Mouse (Mus musculus) lung, embryonic 14.5 days (tissue): ENCODE data around the gene Gm2022. TPM values are rescaled to one million over a fixed set of nuclear protein-coding genes. Genes with fewer than 3 reads are reported as not detected.
"Not testable (repeated sequence)": the region's sequence is repeated elsewhere in the genome, so short reads cannot be mapped to it uniquely, and the experiment has no call there.

Experiments
- ATAC-seq: fragments of 200-750 bp; cut with Nextera tagmentation; 2 replicates; pipeline ENCODE4 v1.8.0; 2017; ENCODE audit warnings: mild to moderate bottlenecking, moderate TSS enrichment, moderate library complexity; ENCODE audit not compliant: insufficient read depth
- DNase-seq: peaks from one replicate; pipeline ENCODE4 v3.0.0-alpha.2; 2015
- H3K27ac ChIP-seq: fragments of 300-500 bp; sonication (generic); 2 replicates; pipeline ENCODE4 v1.5.1; 2014; ENCODE audit warnings: low read depth, mild to moderate bottlenecking, moderate library complexity
- H3K27me3 ChIP-seq: fragments of 300-500 bp; sonication (generic); 2 replicates; pipeline ENCODE4 v1.6.1; 2014; ENCODE audit warnings: low read length, control low read depth; ENCODE audit not compliant: insufficient read depth
- H3K36me3 ChIP-seq: fragments of 300-500 bp; sonication (generic); 2 replicates; pipeline ENCODE4 v1.6.1; 2014; ENCODE audit warnings: control low read depth; ENCODE audit not compliant: insufficient read depth
- H3K4me1 ChIP-seq: fragments of 300-500 bp; sonication (generic); 2 replicates; pipeline ENCODE4 v1.6.1; 2014; ENCODE audit warnings: antibody characterized with exemption, control low read depth; ENCODE audit not compliant: insufficient read depth
- H3K4me2 ChIP-seq: fragments of 300-500 bp; sonication (generic); 2 replicates; pipeline ENCODE4 v1.6.1; 2014; ENCODE audit warnings: mild to moderate bottlenecking
- H3K4me3 ChIP-seq: fragments of 300-500 bp; sonication (generic); 2 replicates; pipeline ENCODE4 v1.5.1; 2014; ENCODE audit warnings: low read depth, low read length
- H3K9ac ChIP-seq: fragments of 300-500 bp; sonication (generic); 2 replicates; pipeline ENCODE4 v1.6.1; 2014
- H3K9me3 ChIP-seq: fragments of 300-500 bp; sonication (generic); 2 replicates; pipeline ENCODE4 v1.6.1; 2016; ENCODE audit warnings: low read depth, low read length, control low read depth
- WGBS: fragments of 180-500 bp; shearing (Covaris S2); extraction: QIAGEN DNeasy Blood & Tissue Kit; methylation state at CpG from one replicate; pipeline ENCODE4 v1.1.7; 2014; 5-methylcytosine and 5-hydroxymethylcytosine counted together
- polyA plus RNA-seq: library from polyadenylated mRNA; unstranded; fragments of >200 nt; fragmentation: Nextera tagmentation; extraction: Ambion mirVana; gene quantifications from 2 replicates; pipeline ENCODE4 v1.2.1, GENCODE M21; 2014

The Gm2022 gene
- not detected in 2 replicates for polyA plus RNA-seq

- not testable (repeated sequence) for ATAC-seq, H3K4me3 ChIP-seq, H3K27ac ChIP-seq, DNase-seq, H3K36me3 ChIP-seq, H3K4me2 ChIP-seq, H3K9me3 ChIP-seq, H3K9ac ChIP-seq, H3K4me1 ChIP-seq, H3K27me3 ChIP-seq
- WGBS, result 60% methylated on average over 1 of the region's 1 CpGs
Observed at GRCm38 (mm10) chr12:87895070-87895469, at the start of gene Gm2022. TSS of gene Gm2022 (plus strand) at chr12:87895370.

- H3K9me3 ChIP-seq, H3K4me3 ChIP-seq, H3K4me2 ChIP-seq, ATAC-seq, H3K27me3 ChIP-seq, DNase-seq, H3K9ac ChIP-seq, H3K36me3 ChIP-seq, H3K4me1 ChIP-seq, H3K27ac ChIP-seq: not testable (repeated sequence)
- WGBS, result no CpG with 5 or more reads among the region's 2 CpGs
Observed at GRCm38 (mm10) chr12:87850657-87851056, 44.5 kb upstream of the Gm2022 start.

GRCm38 (mm10) chr12:87856067-87856466 is 39.1 kb upstream of the Gm2022 start:
- WGBS, result 65% methylated on average over 1 of the region's 1 CpGs
- ATAC-seq, H3K9me3 ChIP-seq, H3K4me3 ChIP-seq, H3K4me1 ChIP-seq, H3K27me3 ChIP-seq, H3K27ac ChIP-seq, H3K4me2 ChIP-seq, H3K9ac ChIP-seq, DNase-seq, H3K36me3 ChIP-seq: not testable (repeated sequence)

DNA sequence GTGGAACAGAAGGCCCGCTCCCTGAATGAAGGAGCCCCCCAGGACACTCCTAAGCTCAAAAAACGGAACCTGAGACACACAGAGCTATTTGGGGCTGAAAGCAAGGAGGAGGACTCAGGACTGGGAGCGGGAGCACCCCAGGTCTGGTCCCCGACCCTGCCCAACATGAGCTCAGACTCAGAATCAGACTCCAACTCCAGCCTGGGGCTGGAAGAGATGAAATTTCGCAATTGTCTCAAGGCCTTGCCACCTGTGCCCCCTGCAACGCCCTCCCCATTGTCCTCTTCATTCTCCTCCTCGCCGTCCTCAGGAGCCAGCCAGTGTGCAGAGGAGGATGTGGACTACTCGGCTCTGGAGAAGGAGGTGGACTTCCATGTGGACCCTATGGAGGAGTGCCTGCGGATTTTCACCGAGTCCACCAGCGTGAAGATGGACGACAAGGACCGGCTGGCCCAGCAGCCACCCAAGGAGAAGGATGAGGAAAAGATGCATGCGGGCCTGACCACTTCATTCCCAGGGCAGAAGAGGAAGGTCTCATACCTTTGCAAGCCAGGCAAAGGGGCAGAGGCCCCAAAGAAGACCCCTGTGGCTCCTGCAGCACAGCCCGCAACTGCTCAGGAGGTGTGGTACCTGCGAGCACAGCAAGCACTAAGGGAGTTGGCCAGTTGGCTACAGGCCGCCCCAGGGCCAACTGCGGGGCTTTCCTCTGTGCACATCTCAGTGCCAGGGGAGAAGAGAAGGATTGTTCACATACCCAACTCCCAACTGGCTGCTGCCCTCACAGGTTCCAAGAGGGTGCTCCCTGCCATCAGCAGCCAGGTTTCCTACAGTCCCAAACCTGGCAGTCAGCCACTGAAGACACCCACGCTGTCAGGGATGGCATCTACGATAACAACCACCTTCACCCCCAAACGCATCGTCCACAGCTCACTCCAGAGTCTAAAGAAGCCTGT is 33.2 kb upstream of the Gm2022 start:
- not testable (repeated sequence) for H3K9ac ChIP-seq, H3K4me1 ChIP-seq, H3K27me3 ChIP-seq, DNase-seq, ATAC-seq, H3K4me3 ChIP-seq, H3K27ac ChIP-seq, H3K4me2 ChIP-seq, H3K36me3 ChIP-seq, H3K9me3 ChIP-seq
- 81% methylated on average over 23 of the region's 23 CpGs for WGBS

DNA sequence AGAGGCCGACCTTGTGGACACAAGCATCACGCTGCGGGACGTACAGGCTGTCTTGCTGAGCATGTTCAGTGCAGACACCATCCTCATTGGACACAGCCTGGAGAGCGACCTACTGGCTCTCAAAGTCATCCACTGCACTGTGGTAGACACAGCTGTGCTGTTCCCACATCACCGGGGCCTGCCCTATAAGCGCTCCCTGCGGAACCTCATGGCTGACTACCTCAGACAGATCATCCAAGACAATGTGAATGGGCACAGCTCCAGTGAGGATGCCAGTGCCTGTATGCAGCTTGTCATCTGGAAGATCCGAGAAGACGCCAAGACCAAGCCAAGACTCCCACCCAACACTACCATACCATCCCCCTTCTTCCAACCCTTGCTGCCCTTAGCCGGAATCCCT is 31.5 kb upstream of the Gm2022 start:
- not testable (repeated sequence) for H3K27me3 ChIP-seq, ATAC-seq, H3K4me2 ChIP-seq, H3K9me3 ChIP-seq, H3K9ac ChIP-seq, H3K4me1 ChIP-seq, H3K4me3 ChIP-seq, H3K36me3 ChIP-seq, DNase-seq, H3K27ac ChIP-seq
- WGBS, result 92% methylated on average over 8 of the region's 11 CpGs

- 90% methylated on average over 2 of the region's 2 CpGs for WGBS
- not testable (repeated sequence) for H3K4me2 ChIP-seq, H3K27ac ChIP-seq, ATAC-seq, H3K9ac ChIP-seq, H3K4me3 ChIP-seq, H3K27me3 ChIP-seq, H3K36me3 ChIP-seq, DNase-seq, H3K4me1 ChIP-seq, H3K9me3 ChIP-seq
Observed at GRCm38 (mm10) chr12:87864048-87864447, 31.1 kb upstream of the Gm2022 start.

GRCm38 (mm10) chr12:87873772-87874171 is 21.4 kb upstream of the Gm2022 start, which contains the start of gene Gm2016:
TSS of gene Gm2016 (plus strand) at chr12:87874072.
- H3K4me1 ChIP-seq, ATAC-seq, DNase-seq, H3K27ac ChIP-seq, H3K4me2 ChIP-seq, H3K9me3 ChIP-seq, H3K4me3 ChIP-seq, H3K27me3 ChIP-seq, H3K9ac ChIP-seq, H3K36me3 ChIP-seq: not testable (repeated sequence)
- 78% methylated on average over 5 of the region's 5 CpGs for WGBS

- WGBS, result 53% methylated on average over 2 of the region's 2 CpGs
- H3K36me3 ChIP-seq, H3K4me3 ChIP-seq, H3K4me2 ChIP-seq, H3K4me1 ChIP-seq, DNase-seq, H3K9me3 ChIP-seq, ATAC-seq, H3K9ac ChIP-seq, H3K27ac ChIP-seq, H3K27me3 ChIP-seq: not testable (repeated sequence)
Observed at GRCm38 (mm10) chr12:87919721-87920120, 24.6 kb downstream of the Gm2022 start, which contains the start of gene Gm2035. TSS of gene Gm2035 (minus strand) at chr12:87919857.

Other genes with a start within 250 kb of the Gm2022 start
- gene Gm21319, start 119.6 kb upstream of the Gm2022 start, polyA plus RNA-seq, result not detected in 2 replicates
- not detected in 2 replicates for gene Gm21936, start 99.9 kb upstream of the Gm2022 start, polyA plus RNA-seq
- not detected in 2 replicates for gene BB287469, start 78.8 kb upstream of the Gm2022 start, polyA plus RNA-seq
- gene Gm2001, start 53.0 kb upstream of the Gm2022 start, polyA plus RNA-seq, result not detected in 2 replicates
- gene Gm2016, start 21.3 kb upstream of the Gm2022 start, polyA plus RNA-seq, result not detected in 2 replicates
- not detected in 2 replicates for gene Gm2035, start 24.5 kb downstream of the Gm2022 start, polyA plus RNA-seq
- not detected in 2 replicates for gene Gm2042, start 58.7 kb downstream of the Gm2022 start, polyA plus RNA-seq
- not detected in 2 replicates for gene Gm2075, start 116.5 kb downstream of the Gm2022 start, polyA plus RNA-seq
- not detected in 2 replicates for gene Gm6803, start 123.4 kb downstream of the Gm2022 start, polyA plus RNA-seq
- gene Gm2056, start 131.6 kb downstream of the Gm2022 start, polyA plus RNA-seq, result not detected in 2 replicates
- not detected in 2 replicates for gene Gm16368, start 188.3 kb downstream of the Gm2022 start, polyA plus RNA-seq